Mouse (Mus musculus) forebrain, embryonic 15.5 days (tissue): Measurements from ENCODE around the gene Tradd. TPM values are rescaled to one million over a fixed set of nuclear protein-coding genes. Genes with fewer than 3 reads are reported as not detected.

Experiments used
- ATAC-seq: fragments of 200-750 bp; cut with Nextera tagmentation; replicated peaks from 2 replicates; pipeline ENCODE4 v1.8.0; 2017; ENCODE audit warnings: mild to moderate bottlenecking, moderate TSS enrichment, moderate library complexity
- H3K27ac ChIP-seq: fragments of 300-500 bp; sonication (generic); replicated peaks from 2 replicates; pipeline ENCODE4 v1.5.1; 2015; ENCODE audit warnings: mild to moderate bottlenecking, inconsistent platforms
- H3K27me3 ChIP-seq: fragments of 300-500 bp; sonication (generic); 2 replicates; pipeline ENCODE4 v1.6.1; 2015; ENCODE audit warnings: inconsistent platforms
- H3K36me3 ChIP-seq: fragments of 300-500 bp; sonication (generic); 2 replicates; pipeline ENCODE4 v1.6.1; 2015; ENCODE audit warnings: mild to moderate bottlenecking, inconsistent platforms
- H3K4me1 ChIP-seq: fragments of 300-500 bp; sonication (generic); 2 replicates; pipeline ENCODE4 v1.6.1; 2015; ENCODE audit warnings: inconsistent platforms
- H3K4me2 ChIP-seq: fragments of 300-500 bp; sonication (generic); replicated peaks from 2 replicates; pipeline ENCODE4 v1.6.1; 2015; ENCODE audit warnings: mild to moderate bottlenecking, inconsistent platforms
- H3K4me3 ChIP-seq: fragments of 300-500 bp; sonication (generic); 2 replicates; pipeline ENCODE4 v1.5.1; 2015; ENCODE audit warnings: mild to moderate bottlenecking, inconsistent platforms
- H3K9ac ChIP-seq: fragments of 300-500 bp; sonication (generic); replicated peaks from 2 replicates; pipeline ENCODE4 v1.6.1; 2015; ENCODE audit warnings: mild to moderate bottlenecking, inconsistent platforms
- H3K9me3 ChIP-seq: fragments of 300-500 bp; sonication (generic); 2 replicates; pipeline ENCODE4 v1.6.1; 2016; ENCODE audit warnings: inconsistent platforms
- WGBS: fragments of 180-500 bp; shearing (Covaris S2); methylation state at CpG from one replicate; pipeline ENCODE4 v1.1.7; 2015; ENCODE audit warnings: mixed read lengths; 5-methylcytosine and 5-hydroxymethylcytosine counted together
- microRNA counts: library from miRNA; unstranded; fragments of <30 nt; microRNA quantifications from one replicate; lab custom pipeline; 2016
- microRNA-seq: library from miRNA; unstranded; fragments of <30 nt; microRNA quantifications from one replicate; pipeline ENCODE4, GENCODE M21; 2016
- polyA plus RNA-seq: library from polyadenylated mRNA; unstranded; fragments of >200 nt; fragmentation: Nextera tagmentation; extraction: Ambion mirVana; gene quantifications from 2 replicates; pipeline ENCODE4 v1.2.1, GENCODE M21; 2015

Gene Tradd
- polyA plus RNA-seq, 1 experiment from 2014 or later: 23.7 TPM

DNA sequence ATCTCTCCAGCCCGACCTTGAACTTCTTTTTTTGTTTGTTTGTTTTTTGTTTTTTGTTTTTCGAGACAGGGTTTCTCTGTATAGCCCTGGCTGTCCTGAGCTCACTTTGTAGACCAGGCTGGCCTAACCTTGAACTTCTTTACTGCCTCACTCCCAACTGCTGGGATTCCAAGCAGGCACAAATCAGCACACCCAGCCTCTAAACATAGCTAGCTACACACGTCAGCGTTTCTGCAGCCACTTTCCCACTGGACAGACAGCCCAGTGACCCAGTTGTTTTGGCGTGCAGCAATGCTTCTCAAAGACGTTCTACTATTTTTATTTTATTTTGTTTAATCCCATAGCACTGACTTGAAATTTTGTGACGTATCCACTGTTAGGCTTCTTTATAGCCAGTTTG, 40.6 kb downstream of the Tradd start:
- H3K4me3 ChIP-seq: peak overlapping the region; percentile 98; the same call in 1 of the 2 replicates
- ATAC-seq: no peak
- no peak overlapping the region for H3K9ac ChIP-seq
- H3K27me3 ChIP-seq: no peaks in the 10 kb centered on the region
- 81% methylated on average over 7 of the region's 7 CpGs for WGBS
- no peak overlapping the region for H3K27ac ChIP-seq
- no peaks in the 10 kb centered on the region for H3K36me3 ChIP-seq
- H3K4me2 ChIP-seq: no peak overlapping the region
- H3K4me1 ChIP-seq: peaks cover 23% of the 10 kb centered on the region
- H3K9me3 ChIP-seq: no peaks in the 10 kb centered on the region

- no peak; the same call in 1 of the 2 replicates for ATAC-seq
Measured at GRCm38 (mm10) chr8:105217926-105218522, 46.4 kb downstream of the Tradd start.

GRCm38 (mm10) chr8:105214104-105214503, 50.3 kb downstream of the Tradd start:
- H3K4me3 ChIP-seq: no peak overlapping the region
- H3K27ac ChIP-seq: no peak overlapping the region
- H3K27me3 ChIP-seq: no peaks in the 10 kb centered on the region
- WGBS: 91% methylated on average over 5 of the region's 5 CpGs
- H3K36me3 ChIP-seq: peaks cover 3% of the 10 kb centered on the region; the same call in 1 of the 2 replicates
- no peaks in the 10 kb centered on the region for H3K9me3 ChIP-seq
- no peak overlapping the region for H3K9ac ChIP-seq
- no peak overlapping the region for H3K4me2 ChIP-seq
- no peak for ATAC-seq
- H3K4me1 ChIP-seq: no peaks in the 10 kb centered on the region

More at GRCm38 (mm10) chr8:105217926-105218522, 46.4 kb downstream of the Tradd start:
- Histone ChIP-seq H3K4me3 (no peak overlapping the region), H3K4me2 (no peak overlapping the region), H3K4me1 (no peaks in the 10 kb centered on the region), H3K27ac (no peak overlapping the region), H3K9me3 (no peaks in the 10 kb centered on the region), H3K9ac (no peak overlapping the region), H3K36me3 (peaks cover 3% of the 10 kb centered on the region; the same call in 1 of the 2 replicates), H3K27me3 (no peaks in the 10 kb centered on the region)
- WGBS: 81% methylated on average over 5 of the region's 5 CpGs

DNA sequence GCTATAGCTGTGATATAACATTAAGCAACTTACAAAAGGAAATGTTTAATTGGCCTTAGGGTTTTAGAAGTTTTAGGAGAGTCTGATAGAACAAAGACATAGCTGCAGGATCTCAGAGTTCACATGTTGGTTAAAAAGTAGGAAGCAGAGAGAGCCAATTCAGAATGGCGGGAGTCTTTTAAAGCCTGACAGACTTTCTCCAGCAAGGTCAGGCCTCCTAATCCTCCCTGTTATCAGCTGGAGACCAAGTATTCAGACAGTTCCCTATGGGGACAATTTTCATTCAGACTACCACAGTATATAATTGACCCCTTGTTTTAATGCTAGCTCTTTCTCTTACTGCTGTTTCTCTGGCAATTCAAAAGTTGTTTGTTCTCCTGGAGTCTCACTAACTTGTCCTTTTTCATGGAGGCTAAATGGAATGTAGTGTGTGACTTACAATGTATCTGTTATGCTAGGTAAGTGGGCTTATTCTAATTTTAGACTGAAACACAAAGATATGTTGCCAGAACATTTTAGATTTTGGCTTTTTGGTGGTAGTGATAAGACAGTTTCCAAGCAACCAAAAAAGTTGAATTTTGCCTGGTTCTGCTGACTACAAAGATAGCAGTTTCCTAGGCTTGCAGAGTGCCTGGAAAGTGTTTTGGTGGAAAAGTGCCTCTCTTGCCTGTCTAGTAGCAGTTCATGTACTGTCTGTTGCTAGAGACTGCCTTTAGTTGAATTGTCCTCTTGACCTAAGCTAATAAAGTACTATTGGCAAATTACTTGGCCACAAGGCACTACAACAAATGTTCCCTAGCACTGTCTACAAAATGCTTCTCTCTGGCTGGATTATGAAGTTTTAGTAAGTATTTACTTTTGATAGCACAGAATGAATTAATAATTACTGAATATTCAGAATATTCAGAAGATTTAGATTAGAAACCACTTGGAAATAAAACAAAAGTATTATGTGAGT, 55.0 kb downstream of the Tradd start:
- no peak overlapping the region for H3K4me2 ChIP-seq
- H3K9me3 ChIP-seq: no peaks in the 10 kb centered on the region
- H3K9ac ChIP-seq: no peak overlapping the region
- H3K4me1 ChIP-seq: no peaks in the 10 kb centered on the region
- H3K27ac ChIP-seq: no peak overlapping the region
- no peaks in the 10 kb centered on the region for H3K27me3 ChIP-seq
- WGBS: 25% methylated on average over 1 of the region's 1 CpGs
- no peak overlapping the region for H3K4me3 ChIP-seq
- H3K36me3 ChIP-seq: no peaks in the 10 kb centered on the region
- ATAC-seq: no peak

MicroRNA genes within 50 kb of the gene (microRNA counts, 519-probe panel; counts per million panel counts)
- microRNA mmu-miR-328 (lab: Ali Mortazavi, UCI): 2,363 counts per million, percentile 47 among the panel's probes with 10 or more counts

Small RNA genes lying within 50 kb of the gene (microRNA-seq; reads per million reads assigned to microRNA genes)
- gene Gm27320 (not detected), gene Mir328 (318 reads per million, percentile 68 among the genes with 10 or more reads in this experiment)

Other genes with a start within 250 kb of the Tradd start
- not detected in 2 replicates for gene Ces3a, start 216.0 kb downstream of the Tradd start, polyA plus RNA-seq
- gene Ces3b, start 180.9 kb downstream of the Tradd start, polyA plus RNA-seq: not detected in 2 replicates
- 0.10 and 0.15 TPM in 2 replicates for gene Ces4a, start 132.8 kb downstream of the Tradd start, polyA plus RNA-seq
- 33.4 and 35.4 TPM in 2 replicates for gene Cbfb, start 93.9 kb downstream of the Tradd start, polyA plus RNA-seq
- gene D230025D16Rik, start 39.5 kb downstream of the Tradd start, polyA plus RNA-seq: 32.5 and 33.1 TPM in 2 replicates
- 2.9 and 3.0 TPM in 2 replicates for gene B3gnt9, start 9.5 kb downstream of the Tradd start, polyA plus RNA-seq
- gene Fbxl8, start within 50 bp of the Tradd start, polyA plus RNA-seq: 0.72 and 0.85 TPM in 2 replicates
- 0.15 and 0.34 TPM in 2 replicates for gene Hsf4, start 5.2 kb upstream of the Tradd start, polyA plus RNA-seq
- 2.0 and 2.2 TPM in 2 replicates for gene Nol3, start 11.5 kb upstream of the Tradd start, polyA plus RNA-seq
- 96.2 and 101 TPM in 2 replicates for gene 4931428F04Rik, start 25.3 kb upstream of the Tradd start, polyA plus RNA-seq
- gene Exoc3l, start 31.5 kb upstream of the Tradd start, polyA plus RNA-seq: 10.1 and 11.9 TPM in 2 replicates
- gene E2f4, start 33.1 kb upstream of the Tradd start, polyA plus RNA-seq: 44.2 and 48.1 TPM in 2 replicates
- gene Elmo3, start 41.0 kb upstream of the Tradd start, polyA plus RNA-seq: 0.84 and 0.98 TPM in 2 replicates
- 0.59 and 0.83 TPM in 2 replicates for gene Lrrc29, start 61.7 kb upstream of the Tradd start, polyA plus RNA-seq
- 116 and 120 TPM in 2 replicates for gene Tmem208, start 61.7 kb upstream of the Tradd start, polyA plus RNA-seq
- 0.34 and 0.48 TPM in 2 replicates for gene Fhod1, start 83.3 kb upstream of the Tradd start, polyA plus RNA-seq
- 6.9 and 7.9 TPM in 2 replicates for gene Slc9a5, start 84.2 kb upstream of the Tradd start, polyA plus RNA-seq
- 1.1 and 1.7 TPM in 2 replicates for gene Plekhg4, start 108.7 kb upstream of the Tradd start, polyA plus RNA-seq
- gene Kctd19, start 148.9 kb upstream of the Tradd start, polyA plus RNA-seq: 0.10 TPM in 1 of 2 replicates, not detected in the other
- 0.52 and 0.88 TPM in 2 replicates for gene Lrrc36, start 149.0 kb upstream of the Tradd start, polyA plus RNA-seq
- gene Tppp3, start 206.9 kb upstream of the Tradd start, polyA plus RNA-seq: 35.1 and 54.8 TPM in 2 replicates
- 28.8 and 31.3 TPM in 2 replicates for gene Zdhhc1, start 232.3 kb upstream of the Tradd start, polyA plus RNA-seq